Mouse (Mus musculus) forebrain, embryonic 14.5 days (tissue): ENCODE results near the gene Tas2r143. TPM values are rescaled to one million over a fixed set of nuclear protein-coding genes. Genes with fewer than 3 reads are reported as not detected.

ENCODE experiments used
- ATAC-seq: fragments of 200-750 bp; cut with Nextera tagmentation; 2 replicates; pipeline ENCODE4 v1.8.0; 2017; ENCODE audit warnings: mild to moderate bottlenecking, moderate library complexity
- DNase-seq: peaks from one replicate; pipeline ENCODE4 v3.0.0-alpha.2; 2015; ENCODE audit warnings: low spot score
- H3K27ac ChIP-seq: fragments of 300-500 bp; sonication (generic); 2 replicates; pipeline ENCODE4 v1.5.1; 2014; ENCODE audit warnings: low read depth, mild to moderate bottlenecking, control low read depth, low read length, moderate library complexity
- H3K27me3 ChIP-seq: fragments of 300-500 bp; sonication (generic); replicated peaks from 2 replicates; pipeline ENCODE4 v1.6.1; 2014; ENCODE audit warnings: low read length, control low read depth, mixed read lengths; ENCODE audit not compliant: control insufficient read depth, insufficient read depth
- H3K36me3 ChIP-seq: fragments of 300-500 bp; sonication (generic); 2 replicates; pipeline ENCODE4 v1.6.1; 2014; ENCODE audit warnings: low read length, control low read depth; ENCODE audit not compliant: control insufficient read depth, insufficient read depth
- H3K4me1 ChIP-seq: fragments of 300-500 bp; sonication (generic); 2 replicates; pipeline ENCODE4 v1.6.1; 2014; ENCODE audit warnings: antibody characterized with exemption, low read length, control low read depth; ENCODE audit not compliant: control insufficient read depth, insufficient read depth
- H3K4me2 ChIP-seq: fragments of 300-500 bp; sonication (generic); 2 replicates; pipeline ENCODE4 v1.6.1; 2014; ENCODE audit warnings: mild to moderate bottlenecking, control low read depth, low read length
- H3K4me3 ChIP-seq: fragments of 300-500 bp; sonication (generic); 2 replicates; pipeline ENCODE4 v1.5.1; 2014; ENCODE audit warnings: low read depth, low read length, control low read depth
- H3K9ac ChIP-seq: fragments of 300-500 bp; sonication (generic); 2 replicates; pipeline ENCODE4 v1.6.1; 2014; ENCODE audit warnings: mild to moderate bottlenecking, low read length, control low read depth, moderate library complexity
- H3K9me3 ChIP-seq: fragments of 300-500 bp; sonication (generic); replicated peaks from 2 replicates; pipeline ENCODE4 v1.6.1; 2016; ENCODE audit warnings: low read length, control low read depth, mixed read lengths; ENCODE audit not compliant: control insufficient read depth
- WGBS: fragments of 180-500 bp; shearing (Covaris S2); extraction: QIAGEN DNeasy Blood & Tissue Kit; methylation state at CpG from one replicate; pipeline ENCODE4 v1.1.7; 2014; 5-methylcytosine and 5-hydroxymethylcytosine counted together
- polyA plus RNA-seq: library from polyadenylated mRNA; unstranded; fragments of >200 nt; fragmentation: Nextera tagmentation; extraction: Ambion mirVana; gene quantifications from 2 replicates; pipeline ENCODE4 v1.2.1, GENCODE M21; 2014

Tas2r143 gene
- polyA plus RNA-seq, 1 experiment from 2014 or later, result not detected

DNA sequence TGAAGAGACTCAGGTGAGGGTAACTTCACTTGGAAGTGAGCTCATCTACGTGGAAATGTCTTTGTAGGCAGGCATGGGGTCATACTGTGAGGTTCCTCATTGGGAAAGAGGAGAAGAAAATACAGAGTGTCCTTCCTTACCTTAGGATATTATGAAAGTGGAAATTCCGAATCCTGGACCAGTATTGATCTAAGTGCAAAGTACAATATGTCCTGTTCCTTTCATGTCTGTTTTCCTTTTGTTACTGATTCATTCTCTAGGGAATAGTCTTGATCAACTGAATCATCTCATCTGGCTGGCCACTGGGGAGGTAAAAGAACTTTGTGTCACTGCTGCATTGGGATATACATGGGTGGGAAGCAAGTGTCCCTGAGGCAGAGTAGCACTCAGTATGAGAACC lies 35.5 kb downstream of the Tas2r143 start:
- no peaks in the 10 kb centered on the region for H3K4me1 ChIP-seq
- ATAC-seq (no peak), DNase-seq (no peak)
- H3K27me3 ChIP-seq, result no peaks in the 10 kb centered on the region
- WGBS, result 75% methylated on average over 2 of the region's 2 CpGs
- H3K9ac ChIP-seq, result no peak overlapping the region
- H3K27ac ChIP-seq, result no peak overlapping the region
- H3K4me2 ChIP-seq, result no peak overlapping the region
- no peak overlapping the region for H3K4me3 ChIP-seq
- no peaks in the 10 kb centered on the region for H3K36me3 ChIP-seq
- no peaks in the 10 kb centered on the region for H3K9me3 ChIP-seq

DNA sequence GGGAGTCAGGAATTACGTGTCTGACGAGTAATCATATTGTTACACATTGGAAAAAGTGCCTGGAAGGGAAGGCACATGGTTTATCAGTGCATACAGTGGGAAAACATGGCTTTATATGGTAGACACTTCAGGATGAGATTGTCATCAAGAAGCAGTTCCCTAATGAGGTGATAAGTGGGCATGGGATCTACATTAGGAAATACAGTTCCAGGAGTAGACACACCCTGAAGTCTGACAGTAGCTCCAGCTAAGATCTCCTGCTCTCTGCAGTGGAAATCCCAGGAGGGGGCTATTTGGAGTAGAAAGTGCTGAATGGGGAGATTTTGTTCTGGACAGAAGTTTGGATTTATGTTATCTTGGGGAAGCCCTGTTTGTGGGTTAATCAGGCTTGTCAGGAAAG lies 41.4 kb downstream of the Tas2r143 start:
- Histone ChIP-seq H3K4me3 (no peak overlapping the region), H3K27ac (no peak overlapping the region), H3K9ac (no peak overlapping the region), H3K4me2 (no peak overlapping the region), H3K9me3 (no peaks in the 10 kb centered on the region), H3K4me1 (no peaks in the 10 kb centered on the region), H3K27me3 (no peaks in the 10 kb centered on the region), H3K36me3 (no peaks in the 10 kb centered on the region)
- 83% methylated on average over 2 of the region's 2 CpGs for WGBS
- no peak for DNase-seq
- no peak for ATAC-seq

DNA sequence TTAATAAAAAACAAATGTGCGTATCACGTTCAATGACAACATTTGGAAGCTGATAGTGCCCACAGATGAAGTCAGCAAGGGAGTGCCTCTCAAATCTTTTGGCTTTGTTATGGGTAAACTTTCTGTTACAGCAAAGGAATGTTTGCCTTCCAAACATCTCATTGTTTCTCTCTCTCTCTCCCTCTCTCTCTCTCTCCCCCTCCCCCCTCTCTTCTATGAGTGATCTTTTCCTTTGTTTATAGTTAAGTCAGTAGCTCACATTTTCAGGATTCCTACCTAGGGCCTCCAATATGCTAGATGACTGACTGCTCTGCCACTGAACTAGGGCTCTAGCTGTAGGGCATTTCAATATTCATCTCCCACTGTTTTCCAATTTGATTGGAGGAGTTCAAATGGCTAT lies 44.5 kb downstream of the Tas2r143 start:
- ATAC-seq (no peak), DNase-seq (no peak)
- 87% methylated on average over 2 of the region's 2 CpGs for WGBS
- Histone ChIP-seq H3K9me3 (no peaks in the 10 kb centered on the region), H3K4me2 (no peak overlapping the region), H3K4me3 (no peak overlapping the region), H3K9ac (no peak overlapping the region), H3K36me3 (no peaks in the 10 kb centered on the region), H3K4me1 (no peaks in the 10 kb centered on the region), H3K27me3 (no peaks in the 10 kb centered on the region), H3K27ac (no peak overlapping the region)

DNA sequence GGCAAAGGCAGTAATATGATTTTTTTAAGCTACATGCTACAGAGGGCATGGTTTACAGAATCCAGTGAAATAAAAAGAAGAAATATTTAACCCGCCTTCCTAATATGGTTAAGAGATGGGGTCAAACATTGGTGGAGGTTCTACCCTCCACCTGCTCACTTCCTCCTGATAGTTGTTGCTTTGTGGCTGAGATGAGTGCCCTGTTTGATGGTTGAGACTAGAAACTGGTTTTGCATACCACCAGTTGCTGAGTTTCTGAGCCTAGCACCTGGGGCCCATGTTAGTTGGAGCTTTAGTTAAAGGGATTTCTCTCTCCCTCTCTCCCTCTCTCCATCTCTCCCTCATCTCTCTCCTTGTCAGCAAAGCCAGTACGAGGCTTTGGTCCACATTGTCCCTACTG lies 47.3 kb downstream of the Tas2r143 start:
- Histone ChIP-seq H3K9ac (no peak overlapping the region), H3K27ac (no peak overlapping the region), H3K4me1 (no peaks in the 10 kb centered on the region), H3K27me3 (no peaks in the 10 kb centered on the region), H3K4me3 (no peak overlapping the region), H3K36me3 (no peaks in the 10 kb centered on the region), H3K4me2 (no peak overlapping the region), H3K9me3 (no peaks in the 10 kb centered on the region)
- DNase-seq (no peak), ATAC-seq (no peak)
- 85% methylated on average over 2 of the region's 2 CpGs for WGBS

Other genes with a start within 250 kb of the Tas2r143 start
- not detected in 2 replicates for gene Tas2r144, start 184.9 kb upstream of the Tas2r143 start, polyA plus RNA-seq
- 9.9 and 13.1 TPM in 2 replicates for gene Gstk1, start 154.3 kb upstream of the Tas2r143 start, polyA plus RNA-seq
- not detected in 2 replicates for gene Tmem139, start 138.3 kb upstream of the Tas2r143 start, polyA plus RNA-seq
- 61.3 and 65.4 TPM in 2 replicates for gene Casp2, start 135.3 kb upstream of the Tas2r143 start, polyA plus RNA-seq
- gene Clcn1, start 113.6 kb upstream of the Tas2r143 start, polyA plus RNA-seq, result 1.3 and 1.6 TPM in 2 replicates
- 4.7 and 5.6 TPM in 2 replicates for gene Fam131b, start 75.6 kb upstream of the Tas2r143 start, polyA plus RNA-seq
- gene Zyx, start 50.6 kb upstream of the Tas2r143 start, polyA plus RNA-seq, result 34.8 and 41.0 TPM in 2 replicates
- gene Epha1, start 27.0 kb upstream of the Tas2r143 start, polyA plus RNA-seq, result 0.05 and 0.07 TPM in 2 replicates
- gene Tas2r135, start 5.2 kb downstream of the Tas2r143 start, polyA plus RNA-seq, result not detected in 2 replicates
- not detected in 2 replicates for gene Tas2r126, start 34.3 kb downstream of the Tas2r143 start, polyA plus RNA-seq
- not detected in 2 replicates for gene Olfr458, start 65.0 kb downstream of the Tas2r143 start, polyA plus RNA-seq
- gene Olfr457, start 76.1 kb downstream of the Tas2r143 start, polyA plus RNA-seq, result not detected in 2 replicates
- not detected in 2 replicates for gene Olfr456, start 87.0 kb downstream of the Tas2r143 start, polyA plus RNA-seq
- not detected in 2 replicates for gene Olfr455, start 147.3 kb downstream of the Tas2r143 start, polyA plus RNA-seq
- gene Tcaf3, start 197.5 kb downstream of the Tas2r143 start, polyA plus RNA-seq, result not detected in 2 replicates
- 0.55 and 0.63 TPM in 2 replicates for gene Tcaf2, start 245.0 kb downstream of the Tas2r143 start, polyA plus RNA-seq